In the genomic region with DNA sequence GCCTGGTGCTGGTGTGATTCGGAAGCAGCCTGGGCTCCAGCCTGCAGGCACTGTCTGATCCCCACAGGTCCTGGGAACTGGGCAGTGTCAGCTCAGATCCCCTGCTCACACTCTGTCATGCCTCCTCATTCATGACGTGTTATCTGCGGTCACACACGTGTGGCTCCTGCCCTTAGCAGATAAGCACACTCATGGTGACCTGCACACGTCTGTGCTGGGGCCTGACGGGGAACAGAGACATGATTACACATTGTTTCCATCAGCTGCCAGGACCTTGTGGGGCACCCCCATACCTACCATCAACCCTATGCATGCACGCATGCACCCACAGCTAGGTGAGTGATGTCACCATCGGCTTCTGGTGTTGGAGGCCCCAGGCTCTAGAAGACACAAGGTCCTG, we compare ENCODE assay signal across 19 mouse cellular contexts. TPM values are rescaled to one million over a fixed set of nuclear protein-coding genes. Genes with fewer than 3 reads are reported as not detected.
DNase-seq lines count a peak whose midpoint lies in the region; ATAC-seq and TF ChIP-seq lines count a peak whose summit lies in the region.
"Had no signal": no experiment of that assay in that cellular context is flagged by ENCODE, and none has a peak within 500 bp of the region (broad histone marks: within the 10 kb centered on the region; RNA-seq: fewer than 3 reads in every experiment).

No protein-coding gene starts in this region.

- peaks cover 49% of the 10 kb centered on the region for H3K4me1 ChIP-seq in E14TG2a.4 (replicated peaks; ENCODE audit: low read depth, low read length)
- H3K4me1 ChIP-seq in liver, embryonic 14.5 days (replicated peaks; ENCODE audit: control insufficient read depth in 2 of 2, insufficient read depth in 2 of 2, low read length in 1 of 2): peaks cover 9 to 10% of the 10 kb centered on the region in 2 experiments; a peak in 3 of 4 replicates
- peaks cover 15% of the 10 kb centered on the region for H3K4me1 ChIP-seq in hindbrain, embryonic 12.5 days

- H3K9me3 ChIP-seq in E14TG2a.4 (ENCODE audit: low read length): no peaks in the 10 kb centered on the region
- no peaks in the 10 kb centered on the region for H3K9me3 ChIP-seq in liver, embryonic 14.5 days (ENCODE audit: control insufficient read depth, low read length)
- no peaks in the 10 kb centered on the region for H3K9me3 ChIP-seq in hindbrain, embryonic 12.5 days (replicated peaks)
- H3K9me3 ChIP-seq: embryonic facial prominence, embryonic 10.5 days; G1E had no signal

- peak; percentile 11 for DNase-seq in 416B (ENCODE audit: low read depth)
- peak; percentile 67 to 72 (median 69) for DNase-seq in liver, embryonic 14.5 days (ENCODE audit: low read depth in 3 of 3, low spot score in 3 of 3)
- DNase-seq in adrenal gland, adult 8-10 months: no peak
- DNase-seq in frontal cortex, postnatal 10 days (ENCODE audit: low spot score in 2 of 2): no peak
- DNase-seq in ovary, postnatal 14 days (ENCODE audit: low spot score): no peak
- DNase-seq: adrenal gland, adult 2 months; cerebellum, adult 18-20 months; gastrocnemius, postnatal 25 days; heart, adult 2 months; lung, adult 2 months; right cerebral cortex, adult 18-20 months; thymus, postnatal 4 days had no signal

- H3K9ac ChIP-seq in liver, embryonic 14.5 days (replicated peaks): no peak overlapping the region
- H3K9ac ChIP-seq in hindbrain, embryonic 12.5 days: no peak overlapping the region

- peak; percentile 45 for ATAC-seq in erythroblast, adult 5-6 weeks (replicated peaks; ENCODE audit: low FRiP score, poor library complexity, severe bottlenecking)
- ATAC-seq in liver, embryonic 14.5 days (ENCODE audit: insufficient read depth): peak; percentile 96
- ATAC-seq in hindbrain, embryonic 12.5 days (ENCODE audit: low FRiP score): no peak
- ATAC-seq: forebrain, embryonic 14.5 days had no signal

- WGBS in liver, embryonic 14.5 days (ENCODE audit: insufficient replicate concordance): 25% methylated on average over 8 of the region's 8 CpGs
- 90% methylated on average over 8 of the region's 8 CpGs for WGBS in hindbrain, embryonic 12.5 days

- TF ChIP-seq EP300 in liver, embryonic 14.5 days (IDR thresholded peaks at IDR 0.05; ENCODE audit: low read depth): peak; percentile 90

- H3K27ac ChIP-seq in liver, embryonic 14.5 days: peak overlapping the region; percentile 47; the same call in 1 of the 2 replicates
- H3K27ac ChIP-seq in hindbrain, embryonic 12.5 days: no peak overlapping the region
- H3K27ac ChIP-seq: embryonic facial prominence, embryonic 10.5 days; heart, adult 2 months had no signal

- H3K36me3 ChIP-seq in E14TG2a.4 (ENCODE audit: insufficient read depth, low read length): no peaks in the 10 kb centered on the region
- no peaks in the 10 kb centered on the region for H3K36me3 ChIP-seq in liver, embryonic 14.5 days (replicated peaks; ENCODE audit: control insufficient read depth, insufficient read depth, low read depth)
- no peaks in the 10 kb centered on the region for H3K36me3 ChIP-seq in hindbrain, embryonic 12.5 days
- H3K36me3 ChIP-seq: embryonic facial prominence, embryonic 10.5 days; G1E had no signal

- H3K4me3 ChIP-seq in E14TG2a.4 (replicated peaks; ENCODE audit: low read length): peak overlapping the region; percentile 75; the same call in 1 of the 2 replicates
- no peak overlapping the region for H3K4me3 ChIP-seq in liver, embryonic 14.5 days (ENCODE audit: insufficient read depth in 1 of 2, low read depth in 2 of 2, low read length in 2 of 2)
- H3K4me3 ChIP-seq in hindbrain, embryonic 12.5 days: no peak overlapping the region
- H3K4me3 ChIP-seq: embryonic facial prominence, embryonic 10.5 days; heart, adult 2 months had no signal

- no peak for TF ChIP-seq CTCF in E14TG2a.4 (conservative IDR thresholded peaks at IDR 0.05; ENCODE audit: low read length)
- TF ChIP-seq CTCF in liver, embryonic 14.5 days (IDR thresholded peaks at IDR 0.05; ENCODE audit: low read depth): no peak

- H3K27me3 ChIP-seq in E14TG2a.4 (ENCODE audit: insufficient read depth, low read length): peaks cover 52% of the 10 kb centered on the region
- peaks cover 5% of the 10 kb centered on the region; the same call in 1 of the 2 replicates for H3K27me3 ChIP-seq in liver, embryonic 14.5 days (ENCODE audit: control insufficient read depth, insufficient read depth, low read length)
- H3K27me3 ChIP-seq in hindbrain, embryonic 12.5 days: peaks cover 50% of the 10 kb centered on the region

- no peak overlapping the region for H3K4me2 ChIP-seq in liver, embryonic 14.5 days (ENCODE audit: low read depth)
- H3K4me2 ChIP-seq in hindbrain, embryonic 12.5 days (replicated peaks): no peak overlapping the region

RNA-seq across cellular contexts. Expression of gene Epha8, which starts 26.1 kb away (rescaled TPM):
- not detected in 2 replicates for total RNA-seq in erythroblast, adult 5-6 weeks (2015; ENCODE audit: low replicate concordance)
- not detected in 2 replicates for total RNA-seq in erythroblast, adult 5-6 weeks (2017; ENCODE audit: low replicate concordance)
- 0.25 and 0.28 TPM in 2 replicates for polyA plus RNA-seq in liver, embryonic 14.5 days (2012; rRNA removed)
- polyA plus RNA-seq in liver, embryonic 14.5 days (2014; fragmentation: Nextera tagmentation; extraction: Ambion mirVana): 0.04 and 0.08 TPM in 2 replicates
- total RNA-seq in adrenal gland, adult 8-10 months (2022): under 1 TPM; 0.23 to 0.86 (median 0.59) TPM
- 2.2 and 2.8 TPM in 2 replicates for polyA plus RNA-seq in hindbrain, embryonic 12.5 days (2016; fragmentation: Nextera tagmentation; extraction: Ambion mirVana)
- total RNA-seq: gastrocnemius, postnatal 25 days; heart, adult 2 months had no signal
- polyA plus RNA-seq: G1E; heart, embryonic 16.5 days had no signal

RNA-seq across cellular contexts. Expression of gene C1qa, which starts 31.9 kb away (rescaled TPM):
- total RNA-seq in erythroblast, adult 5-6 weeks (2015; ENCODE audit: low replicate concordance): 30.1 and 40.9 TPM in 2 replicates
- 34.8 and 35.7 TPM in 2 replicates for total RNA-seq in erythroblast, adult 5-6 weeks (2017; ENCODE audit: low replicate concordance)
- polyA plus RNA-seq in liver, embryonic 14.5 days (2012; rRNA removed): 23.8 and 26.4 TPM in 2 replicates
- polyA plus RNA-seq in liver, embryonic 14.5 days (2014; fragmentation: Nextera tagmentation; extraction: Ambion mirVana): 40.9 and 41.0 TPM in 2 replicates
- 10 to 100 TPM; 65.2 to 96.6 (median 77.6) TPM for total RNA-seq in adrenal gland, adult 8-10 months (2022)
- 14.6 and 17.8 TPM in 2 replicates for polyA plus RNA-seq in hindbrain, embryonic 12.5 days (2016; fragmentation: Nextera tagmentation; extraction: Ambion mirVana)
- polyA plus RNA-seq: G1E had no signal

RNA-seq across cellular contexts. Expression of gene C1qc, which starts 37.6 kb away (rescaled TPM):
- total RNA-seq in erythroblast, adult 5-6 weeks (2015; ENCODE audit: low replicate concordance): 27.1 and 31.3 TPM in 2 replicates
- total RNA-seq in erythroblast, adult 5-6 weeks (2017; ENCODE audit: low replicate concordance): 26.6 and 32.5 TPM in 2 replicates
- polyA plus RNA-seq in liver, embryonic 14.5 days (2012; rRNA removed): 34.1 and 37.4 TPM in 2 replicates
- polyA plus RNA-seq in liver, embryonic 14.5 days (2014; fragmentation: Nextera tagmentation; extraction: Ambion mirVana): 46.5 and 50.2 TPM in 2 replicates
- 10 to 100 TPM; 45.8 to 82.2 (median 63.4) TPM for total RNA-seq in adrenal gland, adult 8-10 months (2022)
- polyA plus RNA-seq in hindbrain, embryonic 12.5 days (2016; fragmentation: Nextera tagmentation; extraction: Ambion mirVana): 19.7 and 20.3 TPM in 2 replicates

RNA-seq across cellular contexts. Expression of gene C1qb, which starts 44.5 kb away (rescaled TPM):
- 65.4 and 84.5 TPM in 2 replicates for total RNA-seq in erythroblast, adult 5-6 weeks (2015; ENCODE audit: low replicate concordance)
- 20.3 and 29.7 TPM in 2 replicates for total RNA-seq in erythroblast, adult 5-6 weeks (2017; ENCODE audit: low replicate concordance)
- 57.9 and 67.0 TPM in 2 replicates for polyA plus RNA-seq in liver, embryonic 14.5 days (2012; rRNA removed)
- polyA plus RNA-seq in liver, embryonic 14.5 days (2014; fragmentation: Nextera tagmentation; extraction: Ambion mirVana): 96.9 and 100 TPM in 2 replicates
- total RNA-seq in adrenal gland, adult 8-10 months (2022): 100 to 1,000 TPM in 2 of 4 experiments, 10 to 100 TPM in 2; 63.2 to 103 (median 86.1) TPM
- polyA plus RNA-seq in hindbrain, embryonic 12.5 days (2016; fragmentation: Nextera tagmentation; extraction: Ambion mirVana): 31.6 and 34.9 TPM in 2 replicates

Comparison
In these comparisons a context has a peak if more than half of its experiments do, and no peak if none do; other contexts are left out.
1. DNase-seq: peak in 416B (single experiment) and liver, embryonic 14.5 days (3 of 3); none in adrenal gland, adult 8-10 months (single experiment), frontal cortex, postnatal 10 days (0 of 2) and ovary, postnatal 14 days (single experiment).